Mouse (Mus musculus) WW6 (cell line): Measurements from ENCODE around the gene Farsb.
A peak's percentile ranks its signal among the peaks of the same experiment; 100 is the strongest.
"Not testable (repeated sequence)": the region's sequence is repeated elsewhere in the genome, so short reads cannot be mapped to it uniquely, and the experiment has no call there.

Source experiments
- DNase-seq: peaks from one replicate; pipeline ENCODE4 v3.0.0-alpha.2; 2013; ENCODE audit warnings: low read depth, low spot score

The Farsb gene

DNA sequence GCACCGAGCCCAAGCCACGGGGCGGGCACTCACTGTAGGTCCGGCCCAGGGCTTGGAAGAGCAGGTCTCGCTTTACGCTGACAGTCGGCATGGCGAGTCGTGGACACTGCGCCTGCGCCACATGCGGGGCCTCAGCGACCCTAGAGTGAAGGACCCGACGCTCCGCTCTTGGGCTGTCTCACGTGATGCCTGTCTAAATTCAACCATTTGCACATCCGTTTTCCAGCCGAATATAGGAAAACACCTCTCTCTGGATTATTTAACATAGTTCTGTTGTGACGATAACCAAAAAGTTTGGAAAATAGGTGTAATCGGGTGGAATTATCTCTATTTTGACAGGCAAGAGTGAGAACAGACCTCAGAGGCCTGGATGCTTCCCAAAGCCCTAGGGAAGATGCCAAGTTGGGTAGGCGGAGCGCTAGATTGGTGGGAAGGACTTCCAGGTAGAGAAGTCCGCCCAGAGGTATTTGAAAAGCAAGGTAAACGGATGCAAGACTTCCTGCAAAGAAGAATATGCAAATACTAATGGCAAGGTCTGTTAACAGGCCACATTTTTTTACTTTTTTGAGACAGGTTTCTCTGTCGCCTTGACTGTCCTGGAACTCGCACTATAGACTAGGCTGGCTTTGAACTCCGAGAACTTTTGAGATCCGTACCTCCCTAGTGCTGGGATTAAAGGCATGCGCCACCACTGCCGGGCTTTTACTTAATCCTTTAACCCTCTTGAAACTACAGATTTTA, at the start of gene Farsb:
Gene Farsb (minus strand): TSS at position 146 of the 741 bp plus-strand sequence.
- peak; percentile 81 for DNase-seq

DNA sequence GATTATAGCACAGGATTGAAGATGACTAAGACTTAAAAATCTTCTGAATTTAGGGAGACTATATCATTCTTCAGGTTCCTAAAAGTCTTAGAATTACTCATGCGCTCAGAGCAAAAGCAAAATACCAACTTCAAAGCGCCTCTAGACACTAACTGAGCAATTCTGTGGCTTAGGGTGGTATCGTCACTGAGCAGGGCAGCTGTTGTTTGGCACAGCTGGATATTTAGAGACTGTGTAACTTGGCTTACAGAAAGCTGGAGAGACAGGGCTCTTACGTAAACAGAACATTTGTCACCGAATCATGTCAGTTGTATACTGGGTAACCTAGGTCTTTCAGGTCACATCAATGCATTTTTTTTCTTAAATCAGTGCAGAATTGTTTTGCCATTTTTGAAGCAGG, 49.7 kb upstream of the Farsb start:
- no peak for DNase-seq

DNA sequence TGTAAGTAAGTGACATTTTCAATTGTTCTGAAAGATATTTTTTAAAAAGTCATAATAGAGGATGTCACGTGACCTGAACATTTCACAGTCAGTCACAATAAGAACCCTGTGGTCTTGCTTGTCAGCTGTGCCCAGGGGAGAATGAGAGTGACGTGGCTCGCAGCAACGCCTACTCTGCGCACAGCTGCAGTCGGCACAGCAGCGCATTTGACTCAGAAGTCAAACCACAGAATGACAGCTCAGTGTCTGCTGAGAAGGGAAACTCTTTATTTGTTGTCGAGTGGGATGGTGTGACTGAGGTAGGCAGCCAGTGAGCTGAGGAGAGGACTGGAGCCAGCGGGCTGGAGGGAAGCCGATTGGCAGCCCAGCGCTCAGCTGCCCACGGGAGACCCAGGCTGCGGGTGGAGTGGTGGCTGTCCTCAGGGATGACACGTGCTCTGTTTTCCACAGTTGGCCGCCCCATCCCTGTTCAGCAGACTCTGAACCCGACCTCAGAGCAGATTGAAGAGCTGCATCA, 48.9 kb upstream of the Farsb start:
- DNase-seq: no peak

GRCm38 (mm10) chr1:78536310-78537164, 47.8 kb upstream of the Farsb start:
- peak; percentile 18 for DNase-seq

DNA sequence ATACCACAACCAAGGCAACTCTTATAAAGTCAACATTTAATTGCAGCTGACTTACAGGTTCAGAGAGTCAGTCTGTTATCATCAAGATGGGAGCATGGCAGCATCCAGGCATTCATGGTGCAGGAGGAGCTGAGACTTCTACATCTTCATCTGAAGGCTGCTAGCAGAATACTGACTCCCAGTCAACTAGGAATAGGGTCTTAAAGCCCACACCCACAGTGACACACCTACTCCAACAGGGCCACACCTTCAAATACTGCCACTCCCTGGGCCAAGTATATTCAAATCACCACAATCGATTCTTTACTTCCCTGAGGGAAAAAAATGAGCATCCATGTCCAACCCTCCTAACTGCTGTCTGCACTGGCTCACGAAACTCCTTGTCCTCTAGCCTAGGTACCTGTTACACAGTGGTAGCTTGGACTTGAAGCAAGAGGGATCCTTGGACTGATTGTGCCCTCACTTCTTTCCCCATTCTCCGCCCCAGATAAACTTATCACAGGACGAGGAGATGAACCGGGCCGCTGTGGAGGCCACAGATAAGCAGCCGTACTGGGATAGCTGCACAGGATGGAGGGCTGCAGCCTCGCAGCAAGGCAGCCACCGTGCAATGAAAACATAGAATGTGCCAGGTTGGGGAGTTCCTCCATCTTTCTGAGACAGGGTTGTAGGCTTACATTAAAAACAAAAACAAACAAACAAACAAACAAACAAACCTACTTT, 45.9 kb upstream of the Farsb start:
- DNase-seq: no peak

GRCm38 (mm10) chr1:78532184-78532800, 43.6 kb upstream of the Farsb start:
- DNase-seq: no peak

DNA sequence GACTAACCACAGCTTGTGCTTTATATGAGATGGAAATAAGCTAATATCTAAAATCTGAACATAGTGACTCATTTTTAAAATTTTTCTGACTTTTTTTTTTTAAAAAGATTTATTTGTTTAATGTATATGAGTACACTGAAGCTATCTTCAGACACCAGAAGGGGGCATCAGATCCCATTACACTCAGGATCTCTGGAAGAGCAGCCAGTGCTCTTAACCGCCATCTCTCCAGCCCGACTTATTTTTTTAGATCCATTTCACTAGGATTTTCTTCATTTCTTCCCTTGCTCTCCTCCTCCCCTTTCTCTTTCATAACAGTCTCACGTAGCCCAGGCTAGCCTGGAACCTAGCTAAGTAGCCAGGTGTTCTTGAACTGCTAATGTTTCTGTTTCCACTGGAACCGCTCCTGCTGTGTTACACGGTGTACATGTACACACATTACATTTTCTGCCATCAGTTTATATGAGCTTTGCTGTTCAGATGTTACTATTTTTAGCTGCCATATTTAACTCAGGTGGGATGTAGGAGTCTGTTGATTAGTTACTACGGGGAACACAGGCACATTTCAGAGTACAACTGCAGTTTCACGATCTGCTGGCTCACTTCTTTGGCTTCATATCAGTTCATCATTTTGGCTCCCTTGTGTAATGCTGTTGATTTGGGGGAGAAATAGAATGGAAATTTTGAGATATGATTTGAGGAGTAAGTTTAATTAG, 42.0 kb upstream of the Farsb start:
- DNase-seq: no peak

GRCm38 (mm10) chr1:78529011-78529410, 40.3 kb upstream of the Farsb start:
- DNase-seq: no peak

- no peak for DNase-seq
Observed at GRCm38 (mm10) chr1:78528356-78528755, 39.7 kb upstream of the Farsb start.

DNA sequence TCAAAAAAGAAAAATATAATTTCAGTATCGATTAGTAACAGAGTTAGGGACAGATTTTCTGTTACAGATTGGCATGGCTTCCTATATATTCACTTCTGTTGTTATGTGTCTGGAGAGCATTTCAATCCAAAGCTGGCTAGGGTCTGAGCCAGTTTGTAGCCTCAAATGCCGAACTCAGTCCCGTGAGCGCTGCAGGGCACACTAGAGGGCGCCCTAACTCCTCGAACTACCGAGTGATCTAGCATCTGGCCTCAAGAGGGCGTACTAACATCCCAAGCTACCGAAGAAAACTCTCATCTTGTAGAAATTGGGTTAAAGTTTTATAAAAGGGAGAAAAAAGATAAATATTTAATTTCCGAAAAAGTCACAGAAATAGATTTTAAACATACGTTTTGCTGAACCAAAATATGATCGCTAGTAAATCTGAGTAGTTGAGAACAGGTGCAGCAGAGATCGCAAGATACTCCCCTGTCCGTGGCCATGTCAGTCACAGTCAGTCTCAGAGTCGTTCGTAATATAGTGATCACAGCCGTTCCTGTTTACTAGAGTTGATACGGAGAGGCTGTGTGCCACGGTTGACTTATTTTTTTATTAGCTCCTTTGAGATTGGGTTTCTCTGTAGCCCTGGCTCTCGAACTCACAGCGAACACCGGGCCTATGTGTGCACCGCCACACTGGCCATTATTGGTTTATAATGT, 36.6 kb upstream of the Farsb start:
- no peak for DNase-seq

DNA sequence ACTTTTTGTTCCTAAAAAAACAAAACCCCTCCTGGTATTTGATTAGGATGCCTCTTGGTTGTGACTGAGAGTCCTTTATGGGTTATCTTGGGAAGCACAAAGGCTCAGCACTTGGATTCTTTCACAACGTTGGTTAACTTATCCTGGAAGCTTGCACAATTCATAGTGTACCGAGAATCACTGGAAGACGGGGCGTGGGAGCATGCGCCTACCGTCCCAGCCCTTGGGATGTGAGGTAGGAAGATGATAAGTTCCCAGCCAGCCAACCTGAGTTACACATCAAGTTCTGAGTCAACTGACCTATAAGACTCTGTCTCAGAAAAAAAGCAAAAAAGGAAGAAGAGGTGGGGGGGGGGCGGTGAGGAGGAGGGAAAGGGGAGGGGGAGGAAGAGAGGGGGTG, 30.2 kb upstream of the Farsb start:
- DNase-seq: no peak

GRCm38 (mm10) chr1:78512756-78513155, 24.1 kb upstream of the Farsb start:
- no peak for DNase-seq

DNA sequence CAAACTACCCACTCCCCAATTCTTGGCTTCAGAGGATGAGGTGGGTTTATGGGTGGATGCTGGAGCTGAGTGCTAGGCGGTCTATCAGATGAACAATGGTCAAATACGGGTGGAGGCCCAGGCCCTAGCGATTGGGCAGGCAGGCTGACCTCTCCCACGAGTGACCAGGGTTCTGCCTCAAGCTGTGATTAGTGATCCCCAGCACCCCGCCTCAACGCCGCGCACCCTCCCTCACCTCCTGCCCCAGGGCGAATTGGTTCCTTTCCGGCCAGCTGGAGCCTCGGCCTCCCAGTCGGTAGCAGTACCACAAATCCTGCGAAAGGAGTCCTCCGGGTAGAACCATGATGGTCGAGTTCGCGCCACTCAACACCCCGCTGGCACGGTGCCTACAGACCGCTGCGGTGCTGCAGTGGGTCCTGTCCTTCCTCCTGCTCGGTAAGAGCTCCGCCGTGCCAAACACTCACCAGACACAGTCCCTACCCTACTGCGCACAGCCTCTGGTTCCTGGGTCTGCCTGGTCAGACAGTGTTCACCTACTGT, 23.0 kb upstream of the Farsb start, which contains the start of gene BC035947:
Gene BC035947 (minus strand): TSS at position 538 of the 540 bp plus-strand sequence.
- no peak for DNase-seq

- DNase-seq: no peak
Observed at GRCm38 (mm10) chr1:78510862-78511261, 22.2 kb upstream of the Farsb start, which contains the start of gene Mogat1. Gene Mogat1, plus strand, starts transcription at chr1:78510991.

GRCm38 (mm10) chr1:78507137-78507536, 18.4 kb upstream of the Farsb start:
- DNase-seq: no peak

GRCm38 (mm10) chr1:78502527-78502926, 13.8 kb upstream of the Farsb start:
- DNase-seq: no peak

DNA sequence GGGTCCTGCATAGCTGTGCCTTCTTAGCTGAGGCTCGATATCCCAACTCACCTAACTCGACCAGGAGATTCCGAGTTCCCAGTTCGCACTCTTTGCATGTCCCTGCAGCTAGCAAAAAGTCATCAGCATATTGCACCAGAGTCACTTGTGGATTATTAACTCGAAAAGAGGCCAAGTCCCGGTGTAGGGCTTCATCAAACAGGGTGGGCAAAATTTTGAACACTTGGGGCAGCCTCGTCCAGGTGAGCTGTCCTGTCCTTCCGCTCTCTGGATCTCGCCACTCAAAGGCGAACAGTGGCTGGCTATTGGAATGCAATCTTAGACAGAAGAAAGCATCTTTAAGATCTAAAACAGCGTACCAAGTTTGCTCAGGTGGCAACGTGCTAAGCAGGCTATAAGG, 13.2 kb upstream of the Farsb start:
- not testable (repeated sequence) for DNase-seq

- DNase-seq: no peak
Observed at GRCm38 (mm10) chr1:78501036-78501435, 12.3 kb upstream of the Farsb start.

GRCm38 (mm10) chr1:78490143-78490542, 1.4 kb upstream of the Farsb start:
- DNase-seq: no peak

DNA sequence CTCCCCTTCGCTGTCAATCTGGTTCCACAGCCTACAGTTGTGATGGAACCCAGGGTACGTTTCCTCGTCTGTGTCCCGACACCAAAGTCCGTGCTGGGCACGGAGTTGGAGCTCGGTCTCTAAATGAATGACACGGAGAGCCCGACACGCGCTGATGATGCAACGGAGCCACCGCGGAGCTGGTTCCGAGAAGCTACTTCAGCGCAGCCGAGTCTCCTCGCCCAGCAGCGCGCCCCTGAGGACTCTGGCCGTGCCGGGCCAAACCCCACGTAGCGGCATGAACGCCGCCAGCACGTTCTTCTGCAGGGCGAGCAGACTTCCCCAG, 308 bp downstream of the Farsb start:
- DNase-seq: no peak
